Mouse (Mus musculus): ENCODE data around the gene Btg1. TPM values are rescaled to one million over a fixed set of nuclear protein-coding genes. Genes with fewer than 3 reads are reported as not detected.
A peak's percentile ranks its signal among the peaks of the same experiment; 100 is the strongest.

The Btg1 gene
- polyA plus RNA-seq, 1 experiment from 2014 or later: 14.5 TPM

GRCm38 (mm10) chr10:96649524-96649923, 32.7 kb downstream of the Btg1 start:
- no peak overlapping the region for H3K27ac ChIP-seq (ENCODE audit: low read length)
- no peak for ATAC-seq (ENCODE audit: low read depth)
- H3K27me3 ChIP-seq (ENCODE audit: control insufficient read depth, insufficient read depth, low read depth, low read length): no peaks in the 10 kb centered on the region
- H3K4me3 ChIP-seq (ENCODE audit: low read depth, low read length): no peak overlapping the region
- no peak overlapping the region for H3K4me2 ChIP-seq (ENCODE audit: low read depth, low read length)
- no peaks in the 10 kb centered on the region for H3K9me3 ChIP-seq (replicated peaks; ENCODE audit: control insufficient read depth, low read length)
- no peak overlapping the region for H3K9ac ChIP-seq (ENCODE audit: low read depth, low read length)
- no peaks in the 10 kb centered on the region for H3K4me1 ChIP-seq (ENCODE audit: control insufficient read depth, low read depth, low read length)
- no peaks in the 10 kb centered on the region for H3K36me3 ChIP-seq (ENCODE audit: control insufficient read depth, insufficient read depth)
- WGBS (ENCODE audit: insufficient replicate concordance): 39% methylated on average over 3 of the region's 3 CpGs

GRCm38 (mm10) chr10:96652372-96652771, 35.6 kb downstream of the Btg1 start:
- Histone ChIP-seq H3K36me3 (ENCODE audit: control insufficient read depth, insufficient read depth) (no peaks in the 10 kb centered on the region), H3K4me2 (ENCODE audit: low read depth, low read length) (no peak overlapping the region), H3K27me3 (ENCODE audit: control insufficient read depth, insufficient read depth, low read depth, low read length) (no peaks in the 10 kb centered on the region), H3K4me3 (ENCODE audit: low read depth, low read length) (no peak overlapping the region), H3K9me3 (replicated peaks; ENCODE audit: control insufficient read depth, low read length) (no peaks in the 10 kb centered on the region), H3K27ac (ENCODE audit: low read length) (no peak overlapping the region), H3K9ac (ENCODE audit: low read depth, low read length) (no peak overlapping the region), H3K4me1 (ENCODE audit: control insufficient read depth, low read depth, low read length) (no peaks in the 10 kb centered on the region)
- ATAC-seq (ENCODE audit: low read depth): no peak
- 68% methylated on average over 2 of the region's 2 CpGs for WGBS (ENCODE audit: insufficient replicate concordance)

- H3K27me3 ChIP-seq (ENCODE audit: control insufficient read depth, insufficient read depth, low read depth, low read length): no peaks in the 10 kb centered on the region
- no peak overlapping the region for H3K4me2 ChIP-seq (ENCODE audit: low read depth, low read length)
- no peak overlapping the region for H3K4me3 ChIP-seq (ENCODE audit: low read depth, low read length)
- no peaks in the 10 kb centered on the region for H3K36me3 ChIP-seq (ENCODE audit: control insufficient read depth, insufficient read depth)
- WGBS (ENCODE audit: insufficient replicate concordance): 55% methylated on average over 5 of the region's 5 CpGs
- H3K9me3 ChIP-seq (replicated peaks; ENCODE audit: control insufficient read depth, low read length): no peaks in the 10 kb centered on the region
- no peak overlapping the region for H3K9ac ChIP-seq (ENCODE audit: low read depth, low read length)
- ATAC-seq (ENCODE audit: low read depth): peak; percentile 62
- H3K27ac ChIP-seq (ENCODE audit: low read length): no peak overlapping the region
- no peaks in the 10 kb centered on the region for H3K4me1 ChIP-seq (ENCODE audit: control insufficient read depth, low read depth, low read length)
Observed at GRCm38 (mm10) chr10:96653030-96653429, 36.2 kb downstream of the Btg1 start.

GRCm38 (mm10) chr10:96654079-96654478, 37.3 kb downstream of the Btg1 start:
- H3K9ac ChIP-seq (ENCODE audit: low read depth, low read length): no peak overlapping the region
- no peak for ATAC-seq (ENCODE audit: low read depth)
- H3K4me3 ChIP-seq (ENCODE audit: low read depth, low read length): no peak overlapping the region
- H3K27me3 ChIP-seq (ENCODE audit: control insufficient read depth, insufficient read depth, low read depth, low read length): no peaks in the 10 kb centered on the region
- H3K36me3 ChIP-seq (ENCODE audit: control insufficient read depth, insufficient read depth): no peaks in the 10 kb centered on the region
- 48% methylated on average over 5 of the region's 5 CpGs for WGBS (ENCODE audit: insufficient replicate concordance)
- no peak overlapping the region for H3K4me2 ChIP-seq (ENCODE audit: low read depth, low read length)
- H3K27ac ChIP-seq (ENCODE audit: low read length): no peak overlapping the region
- no peaks in the 10 kb centered on the region for H3K4me1 ChIP-seq (ENCODE audit: control insufficient read depth, low read depth, low read length)
- no peaks in the 10 kb centered on the region for H3K9me3 ChIP-seq (replicated peaks; ENCODE audit: control insufficient read depth, low read length)

- no peaks in the 10 kb centered on the region for H3K27me3 ChIP-seq (ENCODE audit: control insufficient read depth, insufficient read depth, low read depth, low read length)
- H3K4me1 ChIP-seq (ENCODE audit: control insufficient read depth, low read depth, low read length): no peaks in the 10 kb centered on the region
- H3K4me2 ChIP-seq (ENCODE audit: low read depth, low read length): no peak overlapping the region
- no peaks in the 10 kb centered on the region for H3K9me3 ChIP-seq (replicated peaks; ENCODE audit: control insufficient read depth, low read length)
- 23% methylated on average over 7 of the region's 7 CpGs for WGBS (ENCODE audit: insufficient replicate concordance)
- no peak overlapping the region for H3K9ac ChIP-seq (ENCODE audit: low read depth, low read length)
- H3K36me3 ChIP-seq (ENCODE audit: control insufficient read depth, insufficient read depth): no peaks in the 10 kb centered on the region
- H3K4me3 ChIP-seq (ENCODE audit: low read depth, low read length): no peak overlapping the region
- ATAC-seq (ENCODE audit: low read depth): no peak
- H3K27ac ChIP-seq (ENCODE audit: low read length): no peak overlapping the region
Observed at GRCm38 (mm10) chr10:96654576-96654975, 37.8 kb downstream of the Btg1 start.

GRCm38 (mm10) chr10:96655066-96655465, 38.3 kb downstream of the Btg1 start:
- H3K4me3 ChIP-seq (ENCODE audit: low read depth, low read length): no peak overlapping the region
- no peaks in the 10 kb centered on the region for H3K9me3 ChIP-seq (replicated peaks; ENCODE audit: control insufficient read depth, low read length)
- 72% methylated on average over 2 of the region's 2 CpGs for WGBS (ENCODE audit: insufficient replicate concordance)
- ATAC-seq (ENCODE audit: low read depth): no peak
- no peaks in the 10 kb centered on the region for H3K36me3 ChIP-seq (ENCODE audit: control insufficient read depth, insufficient read depth)
- no peak overlapping the region for H3K4me2 ChIP-seq (ENCODE audit: low read depth, low read length)
- no peaks in the 10 kb centered on the region for H3K4me1 ChIP-seq (ENCODE audit: control insufficient read depth, low read depth, low read length)
- no peaks in the 10 kb centered on the region for H3K27me3 ChIP-seq (ENCODE audit: control insufficient read depth, insufficient read depth, low read depth, low read length)
- H3K9ac ChIP-seq (ENCODE audit: low read depth, low read length): no peak overlapping the region
- no peak overlapping the region for H3K27ac ChIP-seq (ENCODE audit: low read length)

GRCm38 (mm10) chr10:96656176-96656575, 39.4 kb downstream of the Btg1 start:
- Histone ChIP-seq H3K27me3 (ENCODE audit: control insufficient read depth, insufficient read depth, low read depth, low read length) (no peaks in the 10 kb centered on the region), H3K9me3 (replicated peaks; ENCODE audit: control insufficient read depth, low read length) (no peaks in the 10 kb centered on the region), H3K4me1 (ENCODE audit: control insufficient read depth, low read depth, low read length) (no peaks in the 10 kb centered on the region), H3K4me3 (ENCODE audit: low read depth, low read length) (no peak overlapping the region), H3K9ac (ENCODE audit: low read depth, low read length) (no peak overlapping the region), H3K4me2 (ENCODE audit: low read depth, low read length) (no peak overlapping the region), H3K36me3 (ENCODE audit: control insufficient read depth, insufficient read depth) (no peaks in the 10 kb centered on the region), H3K27ac (ENCODE audit: low read length) (no peak overlapping the region)
- WGBS (ENCODE audit: insufficient replicate concordance): 57% methylated on average over 3 of the region's 3 CpGs
- ATAC-seq (ENCODE audit: low read depth): no peak

GRCm38 (mm10) chr10:96658906-96659305, 42.1 kb downstream of the Btg1 start:
- Histone ChIP-seq H3K27ac (ENCODE audit: low read length) (no peak overlapping the region), H3K4me3 (ENCODE audit: low read depth, low read length) (no peak overlapping the region), H3K4me2 (ENCODE audit: low read depth, low read length) (no peak overlapping the region), H3K9me3 (replicated peaks; ENCODE audit: control insufficient read depth, low read length) (no peaks in the 10 kb centered on the region), H3K4me1 (ENCODE audit: control insufficient read depth, low read depth, low read length) (no peaks in the 10 kb centered on the region), H3K9ac (ENCODE audit: low read depth, low read length) (no peak overlapping the region), H3K27me3 (ENCODE audit: control insufficient read depth, insufficient read depth, low read depth, low read length) (no peaks in the 10 kb centered on the region), H3K36me3 (ENCODE audit: control insufficient read depth, insufficient read depth) (no peaks in the 10 kb centered on the region)
- no peak for ATAC-seq (ENCODE audit: low read depth)
- WGBS (ENCODE audit: insufficient replicate concordance): 49% methylated on average over 5 of the region's 5 CpGs

GRCm38 (mm10) chr10:96660280-96660985, 43.6 kb downstream of the Btg1 start:
- 72% methylated on average over 10 of the region's 10 CpGs for WGBS (ENCODE audit: insufficient replicate concordance)
- H3K9me3 ChIP-seq (replicated peaks; ENCODE audit: control insufficient read depth, low read length): no peaks in the 10 kb centered on the region
- no peak overlapping the region for H3K4me3 ChIP-seq (ENCODE audit: low read depth, low read length)
- no peak overlapping the region for H3K9ac ChIP-seq (ENCODE audit: low read depth, low read length)
- no peaks in the 10 kb centered on the region for H3K36me3 ChIP-seq (ENCODE audit: control insufficient read depth, insufficient read depth)
- ATAC-seq (ENCODE audit: low read depth): no peak
- no peaks in the 10 kb centered on the region for H3K27me3 ChIP-seq (ENCODE audit: control insufficient read depth, insufficient read depth, low read depth, low read length)
- no peak overlapping the region for H3K4me2 ChIP-seq (ENCODE audit: low read depth, low read length)
- no peak overlapping the region for H3K27ac ChIP-seq (ENCODE audit: low read length)
- no peaks in the 10 kb centered on the region for H3K4me1 ChIP-seq (ENCODE audit: control insufficient read depth, low read depth, low read length)
